Mouse (Mus musculus) ES-E14 (cell line): ENCODE measurements at regions not wholly inside any gene's neighbourhood (a gene's known extent, or its start where the extent isn't known, plus 50 kb on each side); places are given as distances from the start of the nearest gene placed in this dataset.
A peak's percentile ranks its signal among the peaks of the same experiment; 100 is the strongest.

Source experiments
- DNase-seq: peaks from one replicate; pipeline ENCODE4 v3.0.0-alpha.2; 2013; ENCODE audit warnings: low read depth, low spot score
- H3K27ac ChIP-seq: 2 replicates; pipeline ENCODE4 v1.5.1; 2012; ENCODE audit warnings: low read depth, mild to moderate bottlenecking, low read length, moderate library complexity, mixed read lengths; ENCODE audit not compliant: poor library complexity, insufficient read depth, severe bottlenecking
- H3K36me3 ChIP-seq: 2 replicates; pipeline ENCODE4 v1.6.1; 2012; ENCODE audit warnings: mild to moderate bottlenecking, low read length, moderate library complexity, mixed read lengths; ENCODE audit not compliant: control insufficient read depth, poor library complexity, insufficient read depth, severe bottlenecking
- H3K4me1 ChIP-seq, 2 experiments: fragments of 150-350 bp in 1 of 2; sonication (generic) in 1 of 2; 2 replicates each; pipeline ENCODE4 v1.6.1; 2012; ENCODE audit warnings: low read length in 2 of 2, mild to moderate bottlenecking in 1 of 2, mixed read lengths in 1 of 2; ENCODE audit not compliant: control insufficient read depth in 2 of 2, insufficient read depth in 2 of 2, poor library complexity in 1 of 2
- H3K4me3 ChIP-seq, 2 experiments: fragments of 150-350 bp in 1 of 2; sonication (generic) in 1 of 2; 2 replicates each; pipeline ENCODE4 v1.5.1; 2012; ENCODE audit warnings: low read length in 2 of 2, low read depth in 1 of 2, mild to moderate bottlenecking in 1 of 2, mixed read lengths in 1 of 2; ENCODE audit not compliant: insufficient read depth in 1 of 2, poor library complexity in 1 of 2, severe bottlenecking in 1 of 2
- H3K9ac ChIP-seq: 2 replicates; pipeline ENCODE4 v1.6.1; 2012; ENCODE audit warnings: low read depth, mild to moderate bottlenecking, low read length, mixed read lengths; ENCODE audit not compliant: poor library complexity, insufficient read depth, severe bottlenecking
- H3K9me3 ChIP-seq: fragments of 150-350 bp; sonication (generic); 2 replicates; pipeline ENCODE4 v1.6.1; 2012; ENCODE audit warnings: low read depth, mild to moderate bottlenecking, low read length; ENCODE audit not compliant: control insufficient read depth, insufficient read depth
- CHD2 ChIP-seq: IDR thresholded peaks from 2 replicates; pipeline ENCODE4 v1.6.1; 2014; ENCODE audit warnings: mild to moderate bottlenecking, low read depth, low read length, inconsistent platforms
- HCFC1 ChIP-seq: IDR thresholded peaks from 2 replicates; pipeline ENCODE4 v1.6.1; 2012; ENCODE audit warnings: low read length, inconsistent platforms, borderline replicate concordance; ENCODE audit not compliant: insufficient read depth
- MAFK ChIP-seq: IDR thresholded peaks from 2 replicates; pipeline ENCODE4 v1.6.1; 2014; ENCODE audit warnings: mild to moderate bottlenecking, low read depth, low read length, inconsistent platforms; ENCODE audit not compliant: insufficient read depth
- ZC3H11A ChIP-seq: IDR thresholded peaks from 2 replicates; pipeline ENCODE4 v1.6.1; 2012; ENCODE audit warnings: low read depth, mild to moderate bottlenecking, inconsistent platforms, low read length, borderline replicate concordance
- ZNF384 ChIP-seq: IDR thresholded peaks from 2 replicates; pipeline ENCODE4 v1.6.1; 2012; ENCODE audit warnings: low read depth, low read length, inconsistent platforms
- in situ Hi-C, 2 experiments: fragments of 600-800 bp; cut with MboI; formaldehyde crosslinking; loops; one replicate each; pipeline ENCODE4 v1.15.1; 2025; ENCODE audit warnings: low sequenced_read_pairs in 2 of 2, inconsistent platforms in 1 of 2; ENCODE audit not compliant: unreplicated experiment in 2 of 2

DNA sequence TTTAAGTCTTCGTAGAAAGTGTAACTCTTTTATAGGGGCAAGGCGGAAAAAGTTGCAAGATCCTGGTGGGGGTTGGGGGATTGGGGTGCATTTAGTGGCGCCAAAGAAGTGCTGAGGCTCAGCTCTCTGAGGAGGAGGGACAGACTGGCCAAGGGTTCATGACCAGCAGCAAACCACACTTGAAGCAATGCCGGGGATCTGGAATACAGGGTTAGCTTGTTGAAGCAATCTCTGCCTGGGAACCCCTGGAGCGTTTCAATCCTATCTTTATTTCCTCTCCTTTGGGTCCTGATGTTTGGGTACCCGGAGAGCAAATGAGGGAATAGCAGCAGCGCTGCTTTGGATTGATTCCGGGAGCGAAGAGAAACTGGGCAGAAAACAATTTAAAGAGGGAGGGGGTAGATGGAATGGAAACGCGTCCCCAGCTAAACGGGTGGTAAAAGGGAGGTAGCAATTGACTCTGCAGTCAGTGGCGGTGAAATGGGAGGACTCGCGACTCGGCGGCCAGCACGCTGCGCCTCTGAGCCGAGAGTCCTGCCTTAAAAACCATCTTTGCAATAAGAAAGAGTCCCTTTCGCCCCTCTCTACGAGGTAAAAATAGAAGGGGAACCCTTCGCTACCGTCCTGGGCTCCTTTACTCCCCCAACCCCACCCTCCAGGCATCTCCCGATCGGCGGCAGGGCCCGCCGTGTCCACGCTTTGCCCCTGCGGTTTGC, 86.5 kb downstream of the Nr2f2 start:
- Histone ChIP-seq H3K27ac (no peak overlapping the region), H3K4me1 (no peaks in the 10 kb centered on the region; a peak in 1 of 4 replicates), H3K36me3 (no peaks in the 10 kb centered on the region), H3K9me3 (no peaks in the 10 kb centered on the region), H3K9ac (no peak overlapping the region), H3K4me3 (peak overlapping the region; percentile 25 to 34; a peak in 3 of 4 replicates)
- no peak for DNase-seq
- in situ Hi-C loops: loop anchor here (5.0 to 25.0 kb wide), 3 partner anchors 52 to 793 kb away; no protein-coding TSS in a partner anchor
- TF ChIP-seq ZC3H11A (no peak), ZNF384 (no peak), HCFC1 (no peak), MAFK (no peak), CHD2 (no peak)

DNA sequence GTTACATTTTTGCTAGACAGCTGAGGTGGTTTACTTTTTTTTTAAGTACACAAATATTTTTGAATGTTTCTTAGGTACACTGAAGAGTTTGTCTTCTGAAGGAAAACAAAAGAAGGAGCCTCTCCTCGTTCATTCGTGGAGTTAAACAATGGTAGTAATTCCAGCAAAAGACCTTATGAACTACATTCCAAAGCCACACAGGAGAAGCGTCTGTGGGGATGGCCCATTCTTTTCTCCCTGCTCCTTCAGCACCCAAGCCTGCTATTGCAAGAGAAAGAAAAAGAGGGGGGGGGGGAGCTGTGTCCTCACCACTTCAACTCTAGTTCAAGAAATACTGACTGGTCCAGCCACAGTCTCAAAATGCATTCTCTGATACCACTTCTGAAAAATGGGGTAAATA, 87.4 kb downstream of the Nr2f2 start:
- no peak for TF ChIP-seq CHD2
- TF ChIP-seq ZC3H11A: no peak
- TF ChIP-seq HCFC1: no peak
- no peak for TF ChIP-seq ZNF384
- no peak for TF ChIP-seq MAFK
- Histone ChIP-seq H3K36me3 (no peaks in the 10 kb centered on the region), H3K9ac (no peak overlapping the region), H3K27ac (no peak overlapping the region), H3K9me3 (no peaks in the 10 kb centered on the region), H3K4me1 (no peaks in the 10 kb centered on the region; a peak in 1 of 4 replicates), H3K4me3 (no peak overlapping the region)
- DNase-seq: no peak
- in situ Hi-C loops: loop anchor here in 1 of 2 experiments (25.0 kb wide), 1 partner anchor 792 kb away; no protein-coding TSS in a partner anchor

DNA sequence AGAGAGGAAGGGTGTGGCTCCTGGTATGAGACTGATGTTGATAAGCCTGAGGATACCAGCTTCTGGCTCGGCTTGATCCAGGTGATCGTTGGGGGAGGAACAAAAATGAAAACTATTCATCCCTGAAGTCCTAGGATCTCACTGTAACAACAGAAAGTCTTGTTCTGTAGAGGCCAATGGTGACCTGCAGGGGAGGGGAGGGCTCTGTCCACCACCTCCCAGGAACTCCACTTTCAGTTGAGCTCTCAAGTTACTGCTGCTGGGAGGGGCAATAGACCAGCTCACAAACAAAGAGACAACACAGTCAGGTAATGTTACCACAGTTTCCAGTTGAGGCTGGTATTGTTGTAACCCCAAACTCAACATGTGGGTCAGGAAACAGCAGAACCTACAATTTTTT, 90.5 kb downstream of the Nr2f2 start:
- Histone ChIP-seq H3K9me3 (no peaks in the 10 kb centered on the region), H3K4me3 (no peak overlapping the region), H3K27ac (no peak overlapping the region), H3K36me3 (no peaks in the 10 kb centered on the region), H3K9ac (no peak overlapping the region), H3K4me1 (no peaks in the 10 kb centered on the region; a peak in 1 of 4 replicates)
- no peak for TF ChIP-seq MAFK
- no peak for TF ChIP-seq CHD2
- no peak for TF ChIP-seq ZNF384
- no peak for TF ChIP-seq ZC3H11A
- TF ChIP-seq HCFC1: no peak
- no peak for DNase-seq
- in situ Hi-C loops: loop anchor here in 1 of 2 experiments (25.0 kb wide), 1 partner anchor 789 kb away; no protein-coding TSS in a partner anchor

DNA sequence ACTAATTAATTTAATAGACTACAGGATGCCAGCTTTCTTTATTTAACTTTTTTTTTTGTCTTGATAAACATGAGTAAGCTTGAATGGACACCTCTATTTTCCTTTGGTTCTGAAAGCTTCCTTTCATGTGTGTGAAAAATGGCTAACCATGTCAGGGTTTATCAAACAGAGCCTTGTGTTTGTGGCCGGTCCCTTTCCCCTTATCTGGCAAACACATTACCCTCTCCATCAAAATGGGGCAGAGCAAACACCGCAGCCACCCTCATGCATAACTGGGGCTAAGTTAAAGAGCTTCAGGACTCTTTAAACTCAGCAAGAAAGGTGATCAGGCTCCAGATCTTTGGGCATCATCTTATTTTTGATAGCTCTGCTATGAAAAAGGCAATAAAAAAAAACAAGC, 92.2 kb downstream of the Nr2f2 start:
- in situ Hi-C loops: loop anchor here in 1 of 2 experiments (25.0 kb wide), 1 partner anchor 787 kb away; no protein-coding TSS in a partner anchor

More for the DNA sequence above, 92.2 kb downstream of the Nr2f2 start:
- Histone ChIP-seq H3K9ac (no peak overlapping the region), H3K27ac (no peak overlapping the region), H3K4me3 (no peak overlapping the region), H3K36me3 (no peaks in the 10 kb centered on the region), H3K9me3 (no peaks in the 10 kb centered on the region), H3K4me1 (no peaks in the 10 kb centered on the region)
- no peak for DNase-seq
- TF ChIP-seq HCFC1: no peak
- TF ChIP-seq CHD2: no peak
- no peak for TF ChIP-seq MAFK
- no peak for TF ChIP-seq ZC3H11A
- TF ChIP-seq ZNF384: no peak
